Mouse (Mus musculus) thymus, postnatal 25 days (tissue): ENCODE results near the gene Slc9a3.

Source experiments
- DNase-seq: peaks from one replicate; pipeline ENCODE4 v3.0.0; 2022

The Slc9a3 gene

GRCm38 (mm10) chr13:74121141-74121602, at the start of gene Slc9a3:
Slc9a3 (plus strand) TSS chr13:74121457.
- DNase-seq: no peak

- no peak for DNase-seq
These were observed 49.5 kb upstream of the Slc9a3 start for GRCm38 (mm10) chr13:74071714-74072113.

GRCm38 (mm10) chr13:74073369-74073768, 47.9 kb upstream of the Slc9a3 start:
- no peak for DNase-seq

GRCm38 (mm10) chr13:74090265-74090664, 31.0 kb upstream of the Slc9a3 start:
- no peak for DNase-seq

GRCm38 (mm10) chr13:74095936-74096335, 25.3 kb upstream of the Slc9a3 start:
- DNase-seq: no peak

GRCm38 (mm10) chr13:74096715-74097363, 24.4 kb upstream of the Slc9a3 start:
- DNase-seq: peak; percentile 42

- DNase-seq: no peak
These were observed 22.3 kb upstream of the Slc9a3 start for GRCm38 (mm10) chr13:74098913-74099312.

- no peak for DNase-seq
These were observed 19.0 kb upstream of the Slc9a3 start for GRCm38 (mm10) chr13:74102108-74102830.

GRCm38 (mm10) chr13:74102831-74103582, 18.2 kb upstream of the Slc9a3 start:
- DNase-seq: no peak

GRCm38 (mm10) chr13:74104417-74104816, 16.8 kb upstream of the Slc9a3 start:
- DNase-seq: no peak

GRCm38 (mm10) chr13:74107410-74107809, 13.8 kb upstream of the Slc9a3 start:
- no peak for DNase-seq

- no peak for DNase-seq
These were observed 8.7 kb upstream of the Slc9a3 start for GRCm38 (mm10) chr13:74112593-74112992.

- no peak for DNase-seq
These were observed 7.5 kb upstream of the Slc9a3 start for GRCm38 (mm10) chr13:74113626-74114191.

GRCm38 (mm10) chr13:74121795-74122330, 606 bp downstream of the Slc9a3 start:
- DNase-seq: no peak

- no peak for DNase-seq
These were observed 1.4 kb downstream of the Slc9a3 start for GRCm38 (mm10) chr13:74122632-74123031.

- no peak for DNase-seq
These were observed 6.3 kb downstream of the Slc9a3 start for GRCm38 (mm10) chr13:74127571-74127970.

- no peak for DNase-seq
These were observed 8.7 kb downstream of the Slc9a3 start for GRCm38 (mm10) chr13:74129909-74130308.

GRCm38 (mm10) chr13:74138906-74139647, 17.8 kb downstream of the Slc9a3 start:
- DNase-seq: no peak

GRCm38 (mm10) chr13:74140793-74141192, 19.5 kb downstream of the Slc9a3 start:
- DNase-seq: no peak

- no peak for DNase-seq
These were observed 22.0 kb downstream of the Slc9a3 start for GRCm38 (mm10) chr13:74143282-74143681.

GRCm38 (mm10) chr13:74144120-74144884, 23.0 kb downstream of the Slc9a3 start:
- DNase-seq: no peak
